Mouse (Mus musculus) cerebellum, postnatal 10 days (tissue): ENCODE measurements around the gene Zdhhc22.

Experiments
- DNase-seq, 2 experiments: peaks; one replicate each; pipeline ENCODE4 v3.0.0; 2021; ENCODE audit warnings: mixed read lengths in 2 of 2

Zdhhc22 gene

DNA sequence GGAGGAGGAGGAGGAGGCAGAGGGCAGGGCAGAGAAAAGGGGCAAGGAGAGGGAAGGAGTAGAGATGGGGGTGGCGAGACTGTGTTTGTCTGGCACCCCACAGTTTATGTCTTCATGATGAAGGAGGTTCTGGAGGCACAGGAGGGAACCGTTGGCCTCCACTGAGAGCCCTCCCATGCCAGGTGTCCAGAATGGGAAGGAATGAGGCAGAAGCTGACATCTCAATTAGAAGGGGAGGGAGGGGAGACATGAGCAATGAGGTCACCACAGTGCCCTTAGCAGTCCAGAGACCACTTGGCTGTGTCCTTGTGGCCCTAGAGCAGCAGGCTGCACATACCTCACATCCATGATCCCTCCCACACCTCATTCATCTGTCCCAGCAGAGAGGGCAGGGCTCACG, 4.5 kb upstream of the Zdhhc22 start:
- DNase-seq: peak; percentile 67 to 68

GRCm38 (mm10) chr12:86994166-86994565, 3.9 kb upstream of the Zdhhc22 start:
- no peak for DNase-seq

- no peak for DNase-seq
These were observed 503 bp upstream of the Zdhhc22 start for GRCm38 (mm10) chr12:86990755-86991110.

GRCm38 (mm10) chr12:86989378-86989777, 852 bp downstream of the Zdhhc22 start:
- DNase-seq: peak; percentile 63 to 66

DNA sequence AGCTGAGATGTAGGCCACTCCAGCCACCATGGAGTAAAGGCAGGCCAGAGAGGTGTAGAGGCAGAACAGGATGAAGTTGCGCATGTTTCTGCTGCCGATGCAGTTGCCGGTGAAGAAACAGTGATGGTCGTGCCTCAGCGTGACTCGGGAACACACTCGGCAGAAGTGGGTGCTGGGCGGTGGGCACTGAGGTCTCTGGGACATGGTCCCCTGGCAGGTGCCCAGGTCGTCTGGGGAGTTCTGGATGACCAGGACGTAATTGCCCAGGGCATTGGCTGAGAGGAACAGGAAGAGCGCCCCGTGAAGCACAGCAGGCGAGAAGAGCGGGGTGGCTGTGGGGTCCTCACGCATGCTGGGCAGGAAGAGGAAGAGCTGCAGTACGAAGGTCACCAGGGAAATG, 2.0 kb downstream of the Zdhhc22 start:
- DNase-seq: no peak

DNA sequence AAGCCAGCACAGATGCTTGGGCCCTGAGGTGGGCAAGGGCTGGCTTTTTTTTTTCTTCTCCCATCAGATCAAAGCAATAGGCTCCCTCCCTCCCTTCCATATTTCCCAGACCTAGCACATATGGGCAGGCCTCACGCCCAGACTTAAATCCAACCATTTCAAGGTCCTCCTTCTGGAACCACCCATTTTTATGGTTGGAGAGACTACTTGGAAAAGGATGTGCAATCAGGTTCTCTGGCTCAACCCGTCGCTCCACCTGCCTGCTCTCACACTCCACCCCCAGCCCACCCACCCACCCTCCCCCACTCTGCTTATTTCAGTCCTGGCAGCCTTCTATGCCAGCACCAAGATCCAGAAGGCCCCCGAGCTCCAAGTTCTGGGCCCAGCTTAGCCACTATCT, 3.7 kb downstream of the Zdhhc22 start:
- peak in 1 of 2 experiments; percentile 47 for DNase-seq

- no peak for DNase-seq
These were observed 6.1 kb downstream of the Zdhhc22 start for GRCm38 (mm10) chr12:86984194-86984555.

- DNase-seq: peak; percentile 67 to 69
These were observed 6.6 kb downstream of the Zdhhc22 start for GRCm38 (mm10) chr12:86983470-86984193.

GRCm38 (mm10) chr12:86981180-86981579, 9.1 kb downstream of the Zdhhc22 start:
- DNase-seq: peak; percentile 79 to 84

DNA sequence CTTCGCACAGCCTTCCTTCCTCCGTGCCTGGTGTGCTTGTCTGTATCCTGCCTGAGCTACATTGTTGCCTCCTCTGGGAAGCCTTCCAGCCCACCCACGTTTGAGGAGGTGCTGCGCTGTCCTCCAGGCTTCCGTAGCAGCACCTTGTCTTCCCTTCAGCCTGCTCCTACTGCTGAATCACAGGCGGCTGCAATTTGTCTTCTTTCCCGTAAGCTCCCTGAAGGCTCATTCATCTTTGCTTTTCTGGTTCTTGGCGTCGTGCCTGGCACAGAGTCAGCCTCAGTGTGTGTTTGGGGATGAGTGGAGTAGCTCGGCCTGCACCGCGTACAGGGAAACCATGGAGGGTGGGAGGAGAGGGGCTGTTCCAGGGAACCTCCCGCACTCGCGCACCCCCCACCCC, 12.4 kb downstream of the Zdhhc22 start:
- DNase-seq: peak; percentile 58 to 70

DNA sequence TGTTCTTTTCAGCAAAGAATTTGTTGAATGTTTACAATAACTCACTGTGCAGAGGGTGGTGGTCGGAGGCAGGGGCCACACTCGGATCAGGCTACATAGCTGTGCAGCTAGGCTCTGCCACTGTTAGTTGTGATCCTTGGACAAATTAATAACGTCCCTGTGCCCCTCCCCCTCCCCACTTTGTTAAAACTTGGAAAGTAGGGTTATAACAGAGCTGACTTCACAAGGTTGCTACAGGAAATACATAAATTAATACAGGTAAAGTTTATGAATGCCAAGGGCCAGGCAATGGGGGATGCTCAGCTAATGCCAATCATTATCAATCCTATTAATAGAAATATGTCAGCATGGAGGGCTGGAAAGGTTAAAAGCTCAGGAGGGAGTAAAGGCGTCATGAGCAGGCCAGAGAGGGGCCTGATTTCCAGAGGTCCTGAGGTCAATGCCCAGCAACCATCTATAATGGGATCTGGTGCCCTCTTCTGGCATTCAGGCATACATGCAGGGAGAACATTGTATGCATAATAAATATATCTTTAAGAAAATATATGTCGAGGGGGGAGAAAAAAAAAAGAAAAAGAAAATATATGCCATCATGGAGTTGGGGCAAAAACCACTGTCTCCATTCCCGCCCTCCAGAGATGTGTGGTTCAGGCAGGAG, 13.6 kb downstream of the Zdhhc22 start:
- DNase-seq: no peak

- peak; percentile 62 to 64 for DNase-seq
These were observed 14.5 kb downstream of the Zdhhc22 start for GRCm38 (mm10) chr12:86975761-86976160.

DNA sequence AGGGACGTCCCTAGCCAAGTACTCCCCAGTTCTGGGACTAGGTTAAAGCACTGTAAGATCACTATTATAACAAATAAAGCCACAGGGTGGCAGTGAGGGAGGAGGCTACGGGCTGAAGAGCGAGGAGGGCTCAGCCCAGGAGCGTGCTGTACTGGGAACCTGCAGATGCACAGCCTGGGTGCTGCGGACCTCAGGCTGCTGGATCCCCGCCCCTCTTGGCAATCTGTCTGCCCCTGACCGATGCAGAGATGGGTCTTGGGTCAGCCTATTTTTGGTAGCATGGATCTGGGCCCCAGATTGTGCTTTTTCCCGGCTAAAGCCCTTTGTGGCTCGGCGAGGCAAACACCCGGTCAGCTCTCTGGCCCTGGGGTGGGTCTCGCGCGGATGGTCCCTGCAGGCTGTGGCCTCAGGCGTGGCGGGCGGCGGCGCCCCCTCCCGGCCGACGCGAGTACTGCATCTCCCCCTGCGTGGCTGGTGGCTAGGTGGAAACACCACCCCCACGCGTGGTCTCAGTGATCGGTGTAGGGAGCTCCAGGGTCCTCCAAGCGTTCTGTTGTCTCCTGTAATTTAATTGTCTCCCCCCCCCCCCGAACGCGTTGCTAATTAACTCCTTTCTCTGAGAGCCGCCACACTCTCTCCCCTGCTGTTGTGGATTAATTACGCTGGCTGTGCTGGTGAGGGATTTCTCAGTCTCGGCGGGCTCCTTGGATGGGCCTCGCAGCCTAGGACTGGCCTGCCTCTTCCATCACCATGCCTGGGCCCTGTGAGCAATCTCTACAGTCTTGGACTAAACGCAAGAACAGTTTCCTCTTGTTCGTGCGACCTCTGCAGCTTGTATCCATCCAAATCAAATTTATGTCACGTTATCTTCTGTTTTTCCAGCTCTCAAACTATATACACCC, 15.6 kb downstream of the Zdhhc22 start:
- peak; percentile 93 to 95 for DNase-seq

GRCm38 (mm10) chr12:86973706-86974105, 16.5 kb downstream of the Zdhhc22 start:
- DNase-seq: peak in 1 of 2 experiments; percentile 54

DNA sequence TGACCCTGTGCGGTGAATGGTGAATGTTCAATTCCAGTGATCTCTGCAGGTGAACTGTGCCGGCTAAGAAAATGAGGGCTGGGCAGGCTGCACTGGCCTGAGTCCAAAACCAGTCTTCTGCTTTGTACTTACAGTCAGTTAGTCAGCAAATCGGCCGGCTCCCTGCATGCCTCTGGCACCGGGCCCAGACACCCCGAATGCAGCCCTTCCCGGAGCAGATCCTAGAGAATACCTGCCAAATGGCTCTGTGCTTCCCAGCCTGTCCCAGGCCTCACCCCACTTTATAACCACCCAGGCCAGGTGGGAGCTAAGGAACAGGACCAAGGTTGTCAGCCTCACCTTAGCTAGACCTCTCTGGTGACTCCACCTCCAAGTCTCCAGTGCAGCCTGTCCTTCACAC, 17.0 kb downstream of the Zdhhc22 start:
- peak; percentile 97 to 99 for DNase-seq

- DNase-seq: no peak
These were observed 19.1 kb downstream of the Zdhhc22 start for GRCm38 (mm10) chr12:86971089-86971488.

DNA sequence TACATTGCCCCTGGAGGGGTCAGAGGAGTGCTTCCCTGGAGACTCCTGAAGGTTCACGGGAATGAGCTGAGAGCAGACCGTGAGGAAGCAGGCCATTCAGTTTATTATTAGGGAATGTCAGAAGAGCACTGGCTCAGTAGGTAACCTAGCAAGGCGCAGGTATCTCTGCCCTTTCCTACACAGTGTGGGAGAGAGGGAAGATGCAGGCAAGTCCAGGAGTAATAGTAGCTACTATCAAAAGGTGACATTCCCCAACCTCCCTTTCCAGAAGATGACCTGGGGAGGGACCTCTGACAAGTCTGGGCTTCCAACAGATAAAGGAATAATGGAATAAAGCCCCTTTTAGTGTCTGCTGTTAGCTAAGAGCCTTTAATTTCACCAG, 21.0 kb downstream of the Zdhhc22 start:
- DNase-seq: no peak

GRCm38 (mm10) chr12:86968468-86969219, 21.6 kb downstream of the Zdhhc22 start:
- no peak for DNase-seq

- DNase-seq: peak; percentile 51 to 55
These were observed 24.9 kb downstream of the Zdhhc22 start for GRCm38 (mm10) chr12:86965237-86965799.

GRCm38 (mm10) chr12:86964278-86965057, 25.8 kb downstream of the Zdhhc22 start:
- peak; percentile 64 to 83 for DNase-seq

DNA sequence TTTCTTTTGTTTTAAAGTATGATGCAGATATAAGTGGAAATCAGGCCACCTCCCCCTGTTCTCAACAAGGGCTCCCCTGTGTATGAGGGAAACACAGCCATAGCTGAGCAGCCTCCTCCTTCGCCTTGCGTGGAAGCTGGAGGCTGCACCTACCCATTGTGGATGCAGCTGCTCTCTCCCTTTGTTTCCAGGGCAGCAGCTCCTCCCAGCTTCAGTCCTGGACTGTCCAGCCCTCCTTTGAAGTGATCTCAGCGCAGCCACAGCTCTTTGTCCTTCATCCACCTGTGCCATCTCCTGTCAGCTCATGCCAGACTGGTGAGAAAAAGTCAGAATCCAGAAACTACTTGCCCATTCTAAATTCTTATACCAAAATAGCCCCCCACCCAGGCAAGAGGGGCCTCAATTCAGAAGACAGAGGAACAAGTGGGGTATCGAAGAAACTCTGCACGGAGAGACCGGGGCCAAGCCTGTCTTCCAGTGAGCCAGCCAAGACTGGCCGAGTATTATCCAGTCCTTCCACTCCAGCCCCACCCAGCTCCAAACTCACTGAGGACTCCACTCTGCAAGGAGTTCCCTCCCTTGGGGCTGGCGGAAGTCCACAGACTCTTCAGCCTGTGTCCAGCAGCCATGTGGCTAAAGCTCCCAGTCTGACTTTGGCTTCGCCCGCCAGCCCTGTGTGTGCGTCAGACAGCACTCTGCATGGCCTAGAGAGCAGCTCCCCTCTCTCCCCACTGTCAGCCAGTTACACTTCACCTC, 28.5 kb downstream of the Zdhhc22 start:
- DNase-seq: peak; percentile 62 to 70
